Mouse (Mus musculus): Measurements from ENCODE around the gene Nkain2.

DNA sequence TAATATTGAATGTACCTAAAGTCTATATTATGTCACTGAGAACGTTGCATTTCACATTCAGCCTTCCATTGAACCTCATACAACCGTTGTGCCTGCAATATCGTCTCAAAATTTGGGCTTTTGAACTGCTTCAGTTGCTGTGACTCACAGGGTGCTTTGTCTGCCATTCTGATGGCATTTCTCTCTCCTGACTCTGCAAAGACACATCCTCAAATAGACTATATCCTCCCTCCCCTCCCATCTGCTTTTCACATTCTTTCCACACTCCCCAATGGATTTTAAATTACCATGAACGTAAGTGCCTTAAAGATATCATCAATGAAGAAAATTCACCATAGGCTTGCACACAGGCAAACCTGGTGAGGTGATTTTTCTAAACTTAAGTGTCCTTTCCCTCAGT, 287.5 kb downstream of the Nkain2 start:
- TF ChIP-seq CTCF (conservative IDR thresholded peaks at IDR 0.05 in 1 of 2, IDR thresholded peaks at IDR 0.05 in 1 of 2; ENCODE audit: low read depth in 2 of 2, low read length in 2 of 2) (no peak), SMC3 (IDR thresholded peaks at IDR 0.05; ENCODE audit: low read depth, low read length) (no peak), NELFE (IDR thresholded peaks at IDR 0.05; ENCODE audit: low read depth, low read length) (no peak), RAD21 (IDR thresholded peaks at IDR 0.05; ENCODE audit: low read depth, low read length) (no peak), ZKSCAN1 (IDR thresholded peaks at IDR 0.05; ENCODE audit: borderline replicate concordance, low read depth, low read length) (no peak), ELF1 (IDR thresholded peaks at IDR 0.05; ENCODE audit: low read depth, low read length) (no peak), MAZ (IDR thresholded peaks at IDR 0.05; ENCODE audit: low read depth, low read length) (no peak), ZC3H11A (IDR thresholded peaks at IDR 0.05; ENCODE audit: low read depth, low read length) (no peak), E2F4 (IDR thresholded peaks at IDR 0.05; ENCODE audit: insufficient replicate concordance, low read depth, low read length) (no peak), CHD1 (IDR thresholded peaks at IDR 0.05; ENCODE audit: low read depth, low read length) (no peak)

Measured in CH12.LX (cell line).